In the genomic region with DNA sequence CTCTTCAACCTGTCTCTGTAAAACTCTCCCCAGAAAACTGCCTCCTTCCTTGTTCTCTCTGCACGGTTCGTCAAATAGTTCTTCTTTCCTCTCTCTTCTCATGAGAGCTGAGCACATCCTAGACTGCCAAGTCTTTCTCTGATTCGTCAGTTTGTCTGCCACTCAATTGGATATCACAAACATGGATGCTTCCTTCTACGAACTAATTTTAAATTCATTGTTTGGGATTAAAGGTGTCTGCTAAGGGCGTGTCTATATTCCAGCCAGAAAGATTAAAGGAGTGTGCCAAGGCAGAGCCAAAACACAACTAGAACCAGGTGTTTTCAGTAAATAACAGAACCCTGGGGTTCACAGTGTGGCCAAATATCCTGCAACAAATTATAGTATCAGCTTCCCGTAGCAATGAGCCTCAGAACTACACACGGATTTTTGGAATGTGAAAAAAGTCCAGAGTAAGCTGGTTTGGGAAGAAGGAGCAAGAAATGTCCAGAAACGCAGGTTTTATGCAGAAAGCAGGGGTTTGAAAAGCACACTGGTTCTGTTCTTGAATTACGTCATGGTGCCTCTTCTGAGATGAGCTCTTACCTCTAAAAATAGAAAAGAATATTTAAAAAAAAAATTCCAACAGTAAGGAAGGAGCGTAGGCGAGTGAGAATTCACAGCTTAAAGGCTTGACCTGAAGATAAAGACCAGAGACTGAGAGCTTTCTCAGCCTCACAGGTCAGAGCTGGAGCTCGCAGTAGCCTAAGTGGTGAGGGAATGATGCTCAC, we compare ENCODE assay signal across 22 mouse cellular contexts.
DNase-seq lines count a peak whose midpoint lies in the region; ATAC-seq lines count a peak whose summit lies in the region.
"Had no signal": no experiment of that assay in that cellular context is flagged by ENCODE, and none has a peak within 500 bp of the region (broad histone marks: within the 10 kb centered on the region; RNA-seq: fewer than 3 reads in every experiment).

No protein-coding gene starts in this region.

- peak; percentile 83 for ATAC-seq in embryonic facial prominence, embryonic 14.5 days (ENCODE audit: low read depth)
- ATAC-seq in erythroid progenitor cell, adult 5-6 weeks (replicated peaks; ENCODE audit: low FRiP score, poor library complexity, severe bottlenecking), result no peak
- ATAC-seq: forebrain, embryonic 14.5 days; hindbrain, embryonic 16.5 days; intestine, embryonic 16.5 days; liver, postnatal 0 days had no signal

- intact Hi-C loops in left cerebral cortex, postnatal 14 days (cut with DNase I), result no loop called here
- intact Hi-C loops in left cerebral cortex, postnatal 10 days (cut with DNase I), result no loop called here

- no peaks in the 10 kb centered on the region for H3K9me3 ChIP-seq in embryonic facial prominence, embryonic 14.5 days (ENCODE audit: control insufficient read depth, low read length)
- H3K9me3 ChIP-seq: heart, embryonic 15.5 days; kidney, embryonic 15.5 days; neural tube, embryonic 13.5 days had no signal

- H3K27me3 ChIP-seq in embryonic facial prominence, embryonic 14.5 days (replicated peaks; ENCODE audit: control insufficient read depth, insufficient read depth, low read length), result no peaks in the 10 kb centered on the region
- H3K27me3 ChIP-seq: heart, embryonic 15.5 days; kidney, embryonic 15.5 days; neural tube, embryonic 13.5 days had no signal

- no peak overlapping the region for H3K4me3 ChIP-seq in embryonic facial prominence, embryonic 14.5 days (ENCODE audit: low read depth, low read length)
- H3K4me3 ChIP-seq: erythroblast, embryonic 14.5 days; heart, adult 2 months; heart, embryonic 15.5 days; kidney, embryonic 15.5 days; neural tube, embryonic 13.5 days had no signal

- DNase-seq in left cerebral cortex, postnatal 14 days (ENCODE audit: low spot score in 2 of 2), result peak; percentile 51 to 80
- no peak for DNase-seq in left cerebral cortex, postnatal 10 days (ENCODE audit: extremely low spot score in 1 of 2, low spot score in 2 of 2)
- DNase-seq in right cerebral cortex, postnatal 10 days (ENCODE audit: low spot score in 2 of 2), result peak; percentile 55 to 75
- DNase-seq in right cerebral cortex, adult 2 months (ENCODE audit: low spot score in 2 of 2), result no peak
- DNase-seq in embryonic facial prominence, embryonic 14.5 days (ENCODE audit: low spot score), result peak; percentile 81
- DNase-seq in telencephalon, adult 2 months (ENCODE audit: low read depth, low spot score), result peak; percentile 62
- DNase-seq: adrenal gland, adult 2 months; cerebellum, adult 9-11 months; gastrocnemius, postnatal 25 days; heart, adult 2 months; kidney, postnatal 4 days; liver, postnatal 0 days; midbrain, embryonic 14.5 days; thymus, postnatal 14 days had no signal

- H3K36me3 ChIP-seq in embryonic facial prominence, embryonic 14.5 days (ENCODE audit: control insufficient read depth, insufficient read depth, low read length), result no peaks in the 10 kb centered on the region
- H3K36me3 ChIP-seq: heart, embryonic 15.5 days; kidney, embryonic 15.5 days; neural tube, embryonic 13.5 days had no signal

- WGBS in embryonic facial prominence, embryonic 14.5 days, result 44% methylated on average over 12 of the region's 12 CpGs

- H3K27ac ChIP-seq in embryonic facial prominence, embryonic 14.5 days (replicated peaks; ENCODE audit: low read depth, low read length), result peak overlapping the region; percentile 59
- H3K27ac ChIP-seq: heart, adult 2 months; heart, embryonic 15.5 days; kidney, embryonic 15.5 days; neural tube, embryonic 13.5 days had no signal

- H3K4me1 ChIP-seq in embryonic facial prominence, embryonic 14.5 days (ENCODE audit: control insufficient read depth, insufficient read depth, low read length), result no peaks in the 10 kb centered on the region
- H3K4me1 ChIP-seq: heart, embryonic 15.5 days; kidney, embryonic 15.5 days; neural tube, embryonic 13.5 days had no signal

- peak overlapping the region; percentile 6; the same call in 1 of the 2 replicates for H3K4me2 ChIP-seq in embryonic facial prominence, embryonic 14.5 days (ENCODE audit: low read depth, low read length)
- H3K4me2 ChIP-seq: heart, embryonic 15.5 days; kidney, embryonic 15.5 days; neural tube, embryonic 13.5 days had no signal

- H3K9ac ChIP-seq in embryonic facial prominence, embryonic 14.5 days (ENCODE audit: low read depth, low read length), result no peak overlapping the region
- H3K9ac ChIP-seq: heart, embryonic 15.5 days; kidney, embryonic 15.5 days; liver, postnatal 0 days; neural tube, embryonic 13.5 days had no signal

Comparison
In these comparisons a context has a peak if more than half of its experiments do, and no peak if none do; other contexts are left out.
1. DNase-seq: peak in left cerebral cortex, postnatal 14 days (2 of 2), right cerebral cortex, postnatal 10 days (2 of 2), embryonic facial prominence, embryonic 14.5 days (single experiment) and telencephalon, adult 2 months (single experiment); none in left cerebral cortex, postnatal 10 days (0 of 2) and right cerebral cortex, adult 2 months (0 of 2).